Mouse (Mus musculus): ENCODE data around the gene Nfib.

GRCm38 (mm10) chr4:82443441-82443840 lies 262.1 kb downstream of the Nfib start:
- no peak for TF ChIP-seq CTCF (IDR thresholded peaks at IDR 0.05; ENCODE audit: low read depth, low read length)
- no peak for TF ChIP-seq TAL1 (conservative IDR thresholded peaks at IDR 0.05; ENCODE audit: low read depth, low read length)
- no peak for TF ChIP-seq POLR2AphosphoS5 (IDR thresholded peaks at IDR 0.05; ENCODE audit: insufficient replicate concordance, low read depth, low read length)
- no peak for TF ChIP-seq GATA1 (IDR thresholded peaks at IDR 0.05; ENCODE audit: borderline replicate concordance, low read length)

All from G1E (cell line).